Mouse (Mus musculus): Measurements from ENCODE around the gene Slc22a12. TPM values are rescaled to one million over a fixed set of nuclear protein-coding genes. Genes with fewer than 3 reads are reported as not detected.

Gene Slc22a12
- polyA plus RNA-seq, 1 experiment: not detected

- Histone ChIP-seq H3K4me1 (ENCODE audit: control insufficient read depth, insufficient read depth, low read length) (no peaks in the 10 kb centered on the region), H3K4me3 (ENCODE audit: insufficient read depth, low read length) (no peak overlapping the region), H3K27ac (ENCODE audit: insufficient read depth, low read length) (no peak overlapping the region)
- TF ChIP-seq POLR2A (IDR thresholded peaks at IDR 0.05; ENCODE audit: low read depth, low read length) (no peak), CTCF (IDR thresholded peaks at IDR 0.05; ENCODE audit: borderline replicate concordance, insufficient read depth, low read length) (no peak)
Observed at GRCm38 (mm10) chr19:6522289-6522688, 20.5 kb downstream of the Slc22a12 start.

GRCm38 (mm10) chr19:6521630-6522029, 21.2 kb downstream of the Slc22a12 start:
- H3K27ac ChIP-seq (ENCODE audit: insufficient read depth, low read length): no peak overlapping the region
- no peak overlapping the region for H3K4me3 ChIP-seq (ENCODE audit: insufficient read depth, low read length)
- no peaks in the 10 kb centered on the region for H3K4me1 ChIP-seq (ENCODE audit: control insufficient read depth, insufficient read depth, low read length)
- TF ChIP-seq CTCF (IDR thresholded peaks at IDR 0.05; ENCODE audit: borderline replicate concordance, insufficient read depth, low read length): no peak
- TF ChIP-seq POLR2A (IDR thresholded peaks at IDR 0.05; ENCODE audit: low read depth, low read length): no peak

GRCm38 (mm10) chr19:6519483-6519882, 23.3 kb downstream of the Slc22a12 start:
- Histone ChIP-seq H3K27ac (ENCODE audit: insufficient read depth, low read length) (no peak overlapping the region), H3K4me3 (ENCODE audit: insufficient read depth, low read length) (no peak overlapping the region), H3K4me1 (ENCODE audit: control insufficient read depth, insufficient read depth, low read length) (no peaks in the 10 kb centered on the region)
- TF ChIP-seq POLR2A (IDR thresholded peaks at IDR 0.05; ENCODE audit: low read depth, low read length): no peak
- no peak for TF ChIP-seq CTCF (IDR thresholded peaks at IDR 0.05; ENCODE audit: borderline replicate concordance, insufficient read depth, low read length)

GRCm38 (mm10) chr19:6518601-6519000, 24.2 kb downstream of the Slc22a12 start:
- H3K27ac ChIP-seq (ENCODE audit: insufficient read depth, low read length): no peak overlapping the region

GRCm38 (mm10) chr19:6516153-6516552, 26.7 kb downstream of the Slc22a12 start:
- Histone ChIP-seq H3K4me3 (ENCODE audit: insufficient read depth, low read length) (no peak overlapping the region), H3K4me1 (ENCODE audit: control insufficient read depth, insufficient read depth, low read length) (no peaks in the 10 kb centered on the region), H3K27ac (ENCODE audit: insufficient read depth, low read length) (no peak overlapping the region)
- TF ChIP-seq POLR2A (IDR thresholded peaks at IDR 0.05; ENCODE audit: low read depth, low read length): no peak
- TF ChIP-seq CTCF (IDR thresholded peaks at IDR 0.05; ENCODE audit: borderline replicate concordance, insufficient read depth, low read length): no peak

More at GRCm38 (mm10) chr19:6518601-6519000, 24.2 kb downstream of the Slc22a12 start:
- TF ChIP-seq POLR2A (IDR thresholded peaks at IDR 0.05; ENCODE audit: low read depth, low read length) (no peak), CTCF (IDR thresholded peaks at IDR 0.05; ENCODE audit: borderline replicate concordance, insufficient read depth, low read length) (no peak)
- H3K4me1 ChIP-seq (ENCODE audit: control insufficient read depth, insufficient read depth, low read length): no peaks in the 10 kb centered on the region
- H3K4me3 ChIP-seq (ENCODE audit: insufficient read depth, low read length): no peak overlapping the region

GRCm38 (mm10) chr19:6515448-6515847, 27.4 kb downstream of the Slc22a12 start:
- Histone ChIP-seq H3K4me1 (ENCODE audit: control insufficient read depth, insufficient read depth, low read length) (no peaks in the 10 kb centered on the region), H3K4me3 (ENCODE audit: insufficient read depth, low read length) (no peak overlapping the region), H3K27ac (ENCODE audit: insufficient read depth, low read length) (no peak overlapping the region)
- TF ChIP-seq POLR2A (IDR thresholded peaks at IDR 0.05; ENCODE audit: low read depth, low read length) (no peak), CTCF (IDR thresholded peaks at IDR 0.05; ENCODE audit: borderline replicate concordance, insufficient read depth, low read length) (no peak)

- H3K4me3 ChIP-seq (ENCODE audit: insufficient read depth, low read length): no peak overlapping the region
- H3K4me1 ChIP-seq (ENCODE audit: control insufficient read depth, insufficient read depth, low read length): no peaks in the 10 kb centered on the region
- H3K27ac ChIP-seq (ENCODE audit: insufficient read depth, low read length): no peak overlapping the region
- TF ChIP-seq CTCF (IDR thresholded peaks at IDR 0.05; ENCODE audit: borderline replicate concordance, insufficient read depth, low read length): no peak
- TF ChIP-seq POLR2A (IDR thresholded peaks at IDR 0.05; ENCODE audit: low read depth, low read length): no peak
Observed at GRCm38 (mm10) chr19:6514940-6515339, 27.9 kb downstream of the Slc22a12 start.

GRCm38 (mm10) chr19:6513389-6514139, 29.3 kb downstream of the Slc22a12 start:
- H3K27ac ChIP-seq (ENCODE audit: insufficient read depth, low read length): no peak overlapping the region
- TF ChIP-seq CTCF (IDR thresholded peaks at IDR 0.05; ENCODE audit: borderline replicate concordance, insufficient read depth, low read length) (no peak), POLR2A (IDR thresholded peaks at IDR 0.05; ENCODE audit: low read depth, low read length) (no peak)
- no peak overlapping the region for H3K4me3 ChIP-seq (ENCODE audit: insufficient read depth, low read length)
- no peaks in the 10 kb centered on the region for H3K4me1 ChIP-seq (ENCODE audit: control insufficient read depth, insufficient read depth, low read length)

GRCm38 (mm10) chr19:6510546-6510945, 32.3 kb downstream of the Slc22a12 start:
- TF ChIP-seq POLR2A (IDR thresholded peaks at IDR 0.05; ENCODE audit: low read depth, low read length) (no peak), CTCF (IDR thresholded peaks at IDR 0.05; ENCODE audit: borderline replicate concordance, insufficient read depth, low read length) (no peak)
- Histone ChIP-seq H3K4me1 (ENCODE audit: control insufficient read depth, insufficient read depth, low read length) (no peaks in the 10 kb centered on the region), H3K4me3 (ENCODE audit: insufficient read depth, low read length) (no peak overlapping the region), H3K27ac (ENCODE audit: insufficient read depth, low read length) (no peak overlapping the region)

- no peak overlapping the region for H3K4me3 ChIP-seq (ENCODE audit: insufficient read depth, low read length)
- H3K4me1 ChIP-seq (ENCODE audit: control insufficient read depth, insufficient read depth, low read length): no peaks in the 10 kb centered on the region
- no peak overlapping the region for H3K27ac ChIP-seq (ENCODE audit: insufficient read depth, low read length)
- TF ChIP-seq POLR2A (IDR thresholded peaks at IDR 0.05; ENCODE audit: low read depth, low read length) (no peak), CTCF (IDR thresholded peaks at IDR 0.05; ENCODE audit: borderline replicate concordance, insufficient read depth, low read length) (no peak)
Observed at GRCm38 (mm10) chr19:6509881-6510280, 33.0 kb downstream of the Slc22a12 start.

Data from embryonic fibroblast, embryonic 13.5 days (primary cell).